Mouse (Mus musculus): Measurements from ENCODE around the gene Gm1043.

Gene Gm1043

DNA sequence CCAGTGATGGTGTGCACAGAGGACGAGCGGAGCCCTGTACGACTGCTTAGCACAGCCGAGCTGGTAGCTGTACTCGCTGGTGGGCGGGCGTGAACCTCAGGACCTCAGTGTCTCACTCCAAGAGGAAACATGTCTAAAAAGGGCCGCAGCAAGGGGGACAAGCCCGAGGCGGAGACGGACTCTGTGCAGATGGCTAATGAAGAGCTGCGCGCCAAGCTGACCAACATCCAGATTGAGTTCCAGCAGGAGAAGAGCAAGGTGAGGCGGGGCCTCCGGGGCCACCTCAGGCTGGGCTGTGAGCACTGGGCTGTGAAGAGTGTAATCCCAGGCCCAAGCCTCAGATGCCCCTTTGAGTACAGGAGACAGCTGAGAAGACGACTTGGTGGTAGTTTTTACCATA, at the start of gene Gm1043:
Gene Gm1043, plus strand, starts transcription at position 130 of the 400 bp plus-strand sequence.
- DNase-seq (ENCODE audit: low spot score), result no peak

DNA sequence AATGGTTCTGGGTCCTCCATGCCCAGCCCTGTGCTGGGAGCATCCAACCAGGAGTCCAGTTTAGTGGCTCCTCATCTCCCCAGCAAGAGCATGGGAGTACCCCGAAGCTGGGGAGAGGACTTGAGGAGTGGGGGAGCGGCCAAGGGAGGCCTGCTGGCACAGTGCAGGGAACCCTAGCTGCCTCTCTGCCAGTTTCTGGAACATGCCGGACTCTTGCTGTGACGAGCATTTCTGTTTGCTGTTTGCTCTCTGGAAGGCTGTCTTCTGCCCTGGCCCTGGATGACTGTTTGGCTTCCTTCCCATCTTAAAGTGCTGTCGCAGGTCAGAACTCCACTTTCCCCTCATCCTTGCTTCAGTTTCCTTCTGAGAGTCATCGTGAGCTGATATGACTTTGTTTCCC, 49.3 kb upstream of the Gm1043 start:
- no peak for DNase-seq (ENCODE audit: low spot score)

DNA sequence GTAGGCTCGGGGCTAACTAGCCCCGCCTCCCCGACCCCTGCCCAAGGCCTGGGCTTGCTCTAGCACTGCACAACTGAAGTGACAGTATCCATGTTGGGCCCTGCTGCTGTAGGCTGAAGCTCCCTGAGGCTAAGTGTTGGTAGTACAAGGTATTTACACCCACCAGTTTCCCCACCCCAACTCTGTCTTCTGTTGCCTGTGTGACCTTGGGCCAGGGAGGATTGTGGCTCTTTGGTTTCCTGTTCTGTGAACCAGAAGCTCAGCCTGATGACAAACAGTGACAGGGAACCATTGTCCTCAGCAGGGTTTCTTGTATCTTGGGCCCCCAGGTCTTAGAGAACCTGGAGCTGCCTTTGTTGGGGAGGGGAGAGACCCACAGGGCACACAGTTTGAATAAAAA, 48.3 kb upstream of the Gm1043 start:
- DNase-seq (ENCODE audit: low spot score), result no peak

DNA sequence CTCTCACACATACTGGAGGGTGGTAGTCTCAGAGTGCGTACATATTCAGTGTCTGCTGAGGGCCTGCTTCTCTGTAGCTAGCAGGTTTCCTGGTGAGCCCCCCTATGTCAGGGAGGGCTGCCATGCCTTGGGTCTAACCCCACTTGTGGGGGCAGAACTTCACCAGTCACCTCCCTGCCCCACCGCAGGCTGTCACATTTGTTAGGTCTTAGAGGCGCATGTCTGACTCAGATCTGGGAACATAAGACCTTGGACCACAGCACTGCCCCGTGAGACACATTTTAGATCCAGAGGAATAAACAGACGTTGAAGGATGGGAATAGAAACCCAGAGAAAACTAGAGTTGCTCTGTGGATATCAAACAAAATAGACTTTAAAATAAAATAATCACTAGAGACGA, 45.3 kb upstream of the Gm1043 start:
- DNase-seq (ENCODE audit: low spot score), result no peak

DNA sequence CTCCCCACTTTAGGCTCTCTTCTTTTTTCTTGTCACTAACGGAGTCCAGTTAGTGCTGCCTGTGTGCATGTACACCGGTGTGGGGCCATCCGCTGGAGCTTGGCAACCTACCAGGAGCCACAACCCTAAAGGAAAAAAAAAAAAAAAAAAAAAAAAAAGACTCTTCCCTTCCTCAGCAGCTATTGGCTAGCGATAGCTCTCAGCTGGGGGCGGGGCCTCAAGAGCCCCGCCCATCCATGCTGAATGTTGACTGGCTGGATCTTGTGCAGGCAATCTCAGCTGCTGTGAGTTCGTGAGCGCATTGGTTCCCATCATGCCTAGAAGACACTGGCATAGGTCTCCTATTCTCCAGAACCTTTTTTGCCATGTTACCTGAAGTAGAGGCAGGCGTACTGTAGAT, 44.5 kb upstream of the Gm1043 start:
- DNase-seq (ENCODE audit: low spot score), result no peak

DNA sequence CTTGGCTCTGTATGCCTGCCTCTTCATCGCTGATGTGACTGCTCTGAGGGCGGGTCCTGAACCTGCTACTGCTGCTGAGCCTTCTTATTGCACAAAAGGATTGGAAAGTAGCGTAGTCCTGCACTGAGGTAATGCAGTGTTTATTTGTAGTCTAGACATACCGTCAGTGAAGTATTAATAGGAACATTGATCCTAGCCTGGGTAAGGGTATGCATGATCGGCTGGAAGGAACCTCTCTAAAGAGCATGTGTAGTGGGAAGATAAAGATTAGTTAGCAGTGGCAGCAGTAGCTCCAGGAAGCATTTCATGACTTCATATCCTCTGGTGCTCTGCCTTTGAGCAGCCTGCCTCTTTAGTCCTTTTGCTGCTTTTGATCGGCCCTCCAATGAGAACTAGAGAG, 43.5 kb upstream of the Gm1043 start:
- DNase-seq (ENCODE audit: low spot score), result no peak

DNA sequence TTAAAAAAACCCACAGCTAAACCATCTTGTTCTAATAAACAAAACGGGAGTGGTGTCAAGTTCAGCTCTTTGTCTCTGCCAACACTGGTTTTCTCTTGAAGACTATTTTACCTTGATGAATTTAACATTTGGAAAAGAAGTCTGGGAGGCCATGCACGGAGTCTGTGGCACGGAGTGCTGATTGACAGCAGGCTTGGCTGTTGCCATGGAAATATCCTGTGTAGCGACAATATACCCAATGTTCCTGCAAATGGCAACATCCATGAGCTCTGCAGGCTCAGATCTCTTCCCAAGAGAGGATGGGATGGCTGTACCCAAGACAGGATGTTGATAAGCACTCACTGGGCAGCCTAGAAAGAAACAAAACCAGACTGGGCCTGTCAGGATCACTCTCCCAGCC, 42.2 kb upstream of the Gm1043 start:
- DNase-seq (ENCODE audit: low spot score), result no peak

DNA sequence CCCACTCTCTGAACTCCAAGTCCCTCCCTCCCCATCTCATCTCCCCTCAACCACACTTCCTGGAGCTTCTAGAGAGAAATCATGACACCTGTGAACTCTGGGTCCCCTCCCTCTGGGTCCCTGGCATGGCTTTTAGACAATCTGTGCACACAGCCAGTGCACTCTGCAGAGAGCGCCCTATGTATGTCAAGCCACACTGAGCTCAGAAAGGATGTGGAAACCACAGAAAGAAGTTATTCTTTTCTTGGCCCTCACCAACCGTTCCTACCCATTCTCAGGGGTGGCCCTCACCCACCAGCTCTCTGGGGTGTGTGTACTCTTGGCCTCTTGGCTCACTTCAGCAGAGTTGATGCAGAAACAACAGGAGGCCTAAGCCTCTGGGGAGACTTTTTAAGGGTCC, 40.4 kb upstream of the Gm1043 start:
- no peak for DNase-seq (ENCODE audit: low spot score)

DNA sequence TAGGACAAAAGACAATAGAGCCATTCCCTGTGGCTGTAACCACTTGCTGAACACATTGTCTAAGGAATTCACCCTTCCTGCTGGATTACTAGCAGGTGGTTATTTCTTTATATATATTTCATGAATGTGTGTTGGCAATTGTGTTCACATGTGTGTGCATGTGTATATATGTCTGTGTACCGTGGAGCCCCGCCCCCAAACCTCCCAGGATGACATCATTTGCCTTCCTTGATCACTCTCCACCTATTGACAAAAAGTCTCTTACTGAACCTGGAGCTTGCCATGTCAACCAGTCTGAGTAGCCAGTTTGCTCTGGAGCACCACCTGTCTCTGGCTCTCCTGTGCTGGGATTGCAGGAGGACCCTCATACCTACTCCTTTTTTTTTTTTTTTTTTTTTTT, 39.6 kb upstream of the Gm1043 start:
- no peak for DNase-seq (ENCODE audit: low spot score)

DNA sequence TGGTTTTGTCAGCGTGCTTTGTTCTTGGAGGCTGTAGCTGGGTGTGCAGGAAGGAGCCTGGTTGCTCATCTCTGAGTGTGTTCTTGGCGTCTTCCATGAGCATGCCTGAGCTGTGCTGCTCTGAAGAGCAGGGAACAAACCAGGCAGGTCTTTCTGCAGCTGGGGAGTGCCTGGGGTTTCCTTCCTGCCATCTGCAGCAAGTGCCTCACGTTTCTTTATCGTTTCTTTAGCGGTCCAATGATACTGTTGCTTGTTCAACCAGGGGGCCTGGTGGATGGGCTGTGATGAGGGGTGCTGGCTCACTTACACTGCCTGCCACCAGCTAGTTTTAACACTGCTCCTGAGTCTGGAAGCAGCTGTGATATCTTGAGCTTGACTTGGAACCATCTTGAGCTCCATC, 38.4 kb upstream of the Gm1043 start:
- DNase-seq (ENCODE audit: low spot score), result no peak

DNA sequence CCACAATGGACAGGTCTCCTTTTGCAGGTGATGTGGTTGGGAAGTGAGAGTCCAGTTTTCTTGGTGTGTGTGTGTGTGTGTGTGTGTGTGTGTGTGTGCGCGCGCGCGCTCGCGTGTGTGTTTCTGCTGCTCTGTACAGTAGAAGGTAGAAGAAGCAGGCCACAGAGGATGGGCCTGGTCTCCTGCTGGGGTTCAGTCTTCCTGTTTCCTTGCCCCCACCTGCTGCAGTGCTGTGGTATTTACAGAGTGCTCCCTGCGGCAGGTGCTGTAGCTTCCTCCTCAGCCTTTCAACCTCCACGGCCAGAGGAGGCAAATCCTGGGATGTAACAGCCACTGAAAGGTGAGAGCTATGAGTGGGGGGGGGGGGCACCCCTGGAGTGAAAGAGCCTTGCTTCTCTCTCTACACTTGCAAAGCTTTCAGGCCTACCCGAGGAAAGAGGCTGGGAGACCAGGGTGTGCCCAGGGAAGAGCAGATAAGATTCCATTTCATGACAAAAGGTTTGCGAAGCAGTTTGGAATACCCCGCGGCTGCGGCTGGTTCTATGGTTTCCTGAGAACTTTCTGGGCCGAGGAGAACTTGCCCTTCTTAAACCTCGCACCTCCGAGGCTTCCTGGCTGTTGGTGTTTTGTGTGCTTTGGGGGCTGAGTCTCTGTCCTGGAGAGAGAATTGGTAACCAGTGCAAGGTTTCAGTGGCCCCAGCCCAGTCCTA, 37.8 kb upstream of the Gm1043 start:
- DNase-seq (ENCODE audit: low spot score), result no peak

DNA sequence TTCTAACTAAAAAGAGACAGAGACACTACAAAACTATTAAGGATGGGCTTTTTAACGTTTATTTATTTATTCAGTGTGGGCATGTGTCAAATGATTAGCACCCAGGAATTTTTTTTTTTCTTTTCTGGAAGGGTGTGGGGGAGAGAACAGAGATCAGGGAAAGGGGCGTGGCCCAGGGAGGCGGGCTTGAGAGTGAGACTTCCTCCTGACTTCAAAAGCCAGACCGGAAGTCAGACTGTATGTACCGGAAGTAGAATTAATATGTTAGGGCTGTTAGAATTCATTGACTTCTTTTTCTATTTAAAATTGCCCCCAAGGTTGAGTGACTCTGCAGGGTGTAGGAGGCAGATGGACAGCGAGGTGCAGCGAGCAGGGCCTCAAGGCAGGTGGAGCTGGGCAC, 37.2 kb upstream of the Gm1043 start:
- DNase-seq (ENCODE audit: low spot score), result no peak

DNA sequence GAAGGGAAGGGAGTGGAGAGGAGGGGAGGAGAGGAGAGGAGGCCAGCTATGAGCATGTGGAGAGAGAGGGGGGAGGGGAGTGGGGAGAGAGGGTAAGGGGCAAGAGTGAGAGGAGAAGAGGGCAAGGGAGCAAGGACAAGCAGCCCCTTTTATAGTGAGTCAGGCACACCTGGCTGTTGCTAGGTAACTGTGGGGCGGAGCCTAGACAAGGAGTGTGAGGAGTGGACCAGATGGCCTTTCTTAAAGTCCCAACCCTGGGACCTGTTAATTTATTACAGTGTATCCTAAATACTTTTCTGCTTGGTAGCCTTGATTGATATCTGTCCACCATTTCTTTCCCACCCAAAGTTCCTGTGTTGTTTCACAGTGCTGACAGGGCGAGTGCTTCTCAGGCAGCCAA, 36.1 kb upstream of the Gm1043 start:
- no peak for DNase-seq (ENCODE audit: low spot score)

DNA sequence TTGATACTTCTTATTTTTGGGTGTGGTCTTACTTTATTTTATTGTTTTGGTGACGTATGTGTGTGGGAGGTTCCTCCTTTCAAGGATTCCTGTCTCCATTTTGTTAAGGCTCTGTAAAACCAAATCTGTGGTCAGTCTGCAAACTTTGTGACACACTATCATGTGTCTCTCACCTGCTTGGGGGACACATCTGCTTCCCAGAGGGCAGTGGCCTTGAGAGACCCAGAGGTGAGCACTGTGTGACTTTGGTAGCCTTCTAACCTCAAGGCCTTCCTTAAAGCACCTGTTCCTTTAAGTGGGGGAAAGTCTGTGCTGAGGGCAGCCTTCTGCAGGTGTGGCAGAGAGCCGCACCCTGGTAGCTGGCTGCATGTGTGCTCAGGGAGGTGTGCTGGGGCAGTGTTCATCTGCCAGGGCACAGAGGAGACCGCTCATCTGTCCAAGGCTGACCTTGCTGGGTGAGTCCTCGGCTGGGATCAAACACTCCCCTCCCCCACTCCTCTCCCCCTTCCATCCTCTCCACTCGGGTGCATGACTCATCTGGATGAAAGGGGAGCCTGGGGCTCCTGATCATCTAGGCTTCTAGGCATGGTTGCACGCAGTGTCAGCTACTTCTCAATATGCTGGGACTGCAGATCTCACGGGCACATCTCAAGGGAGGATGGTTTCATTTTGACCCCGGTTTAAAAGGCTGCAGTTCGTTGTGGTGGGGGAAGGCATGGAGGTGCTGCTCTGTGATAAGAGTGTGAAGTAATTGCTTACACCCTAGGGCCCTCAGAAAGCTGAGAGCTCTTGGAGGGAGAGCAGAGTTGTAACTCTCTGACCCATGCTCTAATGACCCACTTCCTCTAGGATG, 34.4 kb upstream of the Gm1043 start:
- DNase-seq (ENCODE audit: low spot score), result peak; percentile 17

DNA sequence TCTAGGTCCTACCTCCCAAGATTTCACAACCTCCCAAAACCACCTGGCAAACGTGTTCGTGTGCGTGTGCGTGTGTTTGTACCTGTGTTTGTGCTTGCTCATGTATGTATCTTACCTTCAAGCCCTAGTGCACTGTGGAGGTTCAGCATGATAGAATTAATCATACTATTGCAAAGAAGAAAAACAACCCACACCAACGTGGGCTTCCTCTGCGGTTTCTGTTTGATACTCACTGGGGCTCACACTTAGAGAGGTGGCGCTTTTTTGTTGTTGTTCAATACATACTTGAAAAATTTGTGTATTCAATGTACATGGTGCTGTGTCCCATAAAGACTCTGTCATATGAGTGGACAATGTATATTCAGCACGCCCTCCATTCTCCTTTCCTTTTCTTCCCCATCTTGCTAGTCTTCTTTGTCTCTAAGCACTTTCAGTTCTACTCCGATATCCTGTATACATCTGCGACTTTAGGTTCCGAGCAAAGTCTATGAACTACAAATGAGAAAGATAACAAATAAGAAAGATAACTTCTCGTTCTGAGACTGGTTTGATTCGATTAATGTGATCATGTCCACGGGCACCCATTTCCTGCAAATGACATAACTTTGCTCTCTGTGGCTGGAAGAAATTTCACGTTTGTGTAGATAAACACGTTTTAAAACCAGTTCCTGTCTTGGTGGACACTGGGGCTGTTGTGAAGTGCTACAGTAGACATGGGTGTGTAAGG, 33.6 kb upstream of the Gm1043 start:
- no peak for DNase-seq (ENCODE audit: low spot score)

DNA sequence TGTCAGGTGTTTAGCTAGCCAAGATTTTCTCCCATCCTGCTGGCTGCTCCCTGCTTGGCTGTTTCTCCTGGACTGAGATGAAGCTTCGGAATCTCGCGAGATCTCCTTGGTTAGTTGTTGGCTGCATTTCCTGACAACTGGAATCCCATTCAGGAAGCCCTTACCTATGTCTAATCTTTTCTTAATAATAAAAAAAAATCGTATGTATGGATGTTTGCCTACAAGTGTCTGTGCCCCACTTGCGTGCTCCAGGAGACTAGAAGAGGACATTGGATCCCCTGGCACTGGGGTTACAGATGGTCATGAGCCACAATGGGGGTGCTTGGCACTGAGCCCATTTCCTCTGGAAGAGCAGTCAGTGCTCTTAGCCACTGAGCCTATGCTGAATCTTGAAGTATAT, 32.3 kb upstream of the Gm1043 start:
- DNase-seq (ENCODE audit: low spot score), result no peak

DNA sequence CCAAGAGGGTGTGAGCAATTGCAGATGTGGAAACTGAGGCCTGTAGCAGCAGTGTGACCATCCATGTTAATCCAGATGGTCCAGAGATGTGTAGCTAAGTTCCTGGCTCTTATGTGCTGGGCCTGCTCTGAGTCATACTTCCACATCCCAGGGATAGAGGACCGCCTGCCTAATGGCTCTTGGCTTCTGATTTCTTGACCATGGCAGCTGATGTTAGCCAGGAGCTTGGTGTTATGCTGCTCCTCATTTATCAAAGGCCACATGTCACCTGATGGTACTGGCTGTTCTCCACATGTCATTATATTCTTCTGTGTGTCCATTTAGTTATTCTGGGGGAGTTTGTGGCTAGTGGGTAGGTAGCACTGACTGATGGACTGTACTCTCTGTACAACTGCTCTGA, 29.4 kb upstream of the Gm1043 start:
- no peak for DNase-seq (ENCODE audit: low spot score)

DNA sequence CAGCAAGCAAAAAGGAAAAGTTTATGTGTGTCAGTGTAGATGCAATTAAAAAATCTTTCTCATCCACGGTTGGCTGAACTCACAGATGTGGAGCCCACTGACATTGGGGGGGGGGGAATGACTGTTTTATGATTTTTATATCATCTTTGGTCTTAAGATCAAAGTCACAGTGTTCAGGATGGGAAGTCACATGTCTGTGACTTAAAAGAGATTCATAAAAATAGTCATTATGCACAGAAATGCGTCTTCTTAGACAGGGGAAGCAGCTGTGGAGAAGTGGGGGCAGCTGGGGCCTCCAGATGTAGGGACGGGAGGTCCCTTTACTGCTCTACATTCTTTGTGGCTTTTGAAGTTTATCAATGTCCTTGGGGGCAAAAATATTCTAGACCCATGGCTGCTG, 28.7 kb upstream of the Gm1043 start:
- no peak for DNase-seq (ENCODE audit: low spot score)

DNA sequence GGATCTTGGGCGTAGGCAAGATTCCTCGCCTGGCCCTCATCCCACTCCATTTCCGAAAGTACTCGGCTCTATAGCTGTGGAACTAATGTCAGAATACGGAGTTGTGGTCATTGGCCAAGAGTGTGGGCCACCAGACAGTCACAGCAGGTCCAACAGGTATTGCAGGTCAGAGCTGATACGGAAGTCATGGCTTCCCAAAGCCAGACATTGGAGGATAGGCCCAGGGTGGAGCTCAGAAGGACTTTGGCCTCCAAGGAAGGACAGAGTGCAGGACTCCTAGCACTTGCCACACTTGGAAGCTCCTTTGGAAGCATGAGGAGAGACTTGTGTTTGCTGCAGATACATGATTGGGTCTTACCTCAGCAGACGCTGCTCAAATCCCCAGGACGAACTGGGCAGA, 23.6 kb upstream of the Gm1043 start:
- no peak for DNase-seq (ENCODE audit: low spot score)

DNA sequence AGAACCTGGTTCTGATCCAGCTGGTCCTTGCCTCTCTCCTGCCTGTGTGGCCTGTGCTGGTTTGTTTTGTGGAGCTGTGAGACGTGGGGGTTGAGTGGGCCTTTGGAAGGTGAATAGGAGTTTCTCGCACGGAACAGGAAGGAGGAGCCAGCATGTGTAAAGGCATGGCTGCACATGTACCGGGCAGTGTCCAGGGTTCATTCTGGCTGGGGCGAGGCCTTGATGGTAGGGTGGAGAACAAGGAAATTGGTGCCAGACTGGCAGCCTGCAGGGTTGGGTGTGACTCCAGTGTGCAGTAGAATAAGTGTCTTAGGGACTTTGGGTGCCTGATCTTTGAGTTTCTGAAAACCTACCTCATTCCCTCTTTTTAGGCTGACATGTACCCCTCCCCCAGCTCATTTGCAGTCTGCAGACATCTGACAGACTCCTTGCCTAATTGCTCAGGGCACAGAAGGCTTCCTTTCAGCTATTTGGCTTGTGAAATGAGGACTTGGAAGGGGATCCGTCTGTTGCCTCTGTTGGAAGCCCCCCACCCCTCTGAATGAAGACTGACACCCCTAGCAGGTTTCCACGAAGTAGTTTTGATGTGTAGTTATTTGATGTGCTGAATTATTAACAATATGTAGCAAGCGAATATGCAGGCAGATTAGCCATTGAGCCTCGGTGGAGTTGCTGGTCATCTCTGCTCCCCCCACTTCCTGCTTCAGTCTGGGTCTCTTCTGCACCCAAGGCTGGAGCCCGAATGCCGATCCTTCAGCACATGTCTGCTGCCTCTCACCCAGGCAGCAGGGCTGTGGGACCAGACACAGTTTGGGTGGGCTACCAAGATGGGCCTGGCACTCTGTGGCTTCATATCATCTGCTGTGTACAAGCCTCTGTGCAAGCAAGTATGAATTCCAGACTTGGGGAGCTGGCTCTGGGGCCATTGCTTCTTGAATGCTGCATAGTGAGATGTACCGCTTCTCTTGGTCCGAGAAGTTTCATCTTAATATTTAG, 20.4 kb upstream of the Gm1043 start:
- DNase-seq (ENCODE audit: low spot score), result no peak

DNA sequence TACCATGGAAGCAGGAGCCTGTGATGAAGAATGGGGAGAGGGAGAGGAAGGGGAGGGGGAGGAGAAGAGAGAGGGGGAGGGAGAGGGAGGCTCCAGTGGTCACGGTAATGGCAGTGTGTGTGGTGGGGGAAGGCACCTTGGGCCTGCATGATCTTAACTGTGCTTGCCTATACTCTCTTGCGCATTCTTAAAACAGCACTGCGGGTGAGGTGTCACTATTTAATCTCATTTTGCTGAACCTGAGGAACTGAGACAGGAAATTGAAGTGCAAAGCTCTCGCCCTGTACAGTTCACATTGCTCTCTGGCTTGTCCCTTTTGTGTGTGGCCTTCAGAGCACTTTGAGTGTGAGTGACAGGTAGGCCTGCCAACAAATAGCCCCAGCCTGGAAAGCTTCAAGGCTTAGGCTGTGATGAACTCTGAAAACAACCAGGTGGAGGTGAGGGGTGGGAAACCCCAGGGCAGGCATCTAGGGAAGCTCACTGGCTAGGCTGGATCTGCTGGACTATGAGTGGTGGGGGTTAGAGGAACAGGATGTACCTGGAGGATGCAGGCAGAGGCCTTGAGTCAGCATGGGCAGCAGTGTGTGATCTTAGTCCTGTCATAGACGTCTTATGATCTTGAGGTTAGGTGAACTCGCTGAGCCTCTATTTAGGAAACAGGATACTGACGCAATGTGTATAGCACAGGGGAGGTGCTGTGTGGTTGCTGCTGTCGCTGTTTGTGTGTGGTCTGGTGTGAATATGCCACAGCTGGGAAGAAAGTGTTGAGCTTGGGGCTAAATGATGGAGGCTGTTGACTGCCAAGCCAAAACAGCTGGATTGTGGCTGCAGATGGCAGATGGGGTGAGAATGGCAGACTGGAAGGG, 18.2 kb upstream of the Gm1043 start:
- no peak for DNase-seq (ENCODE audit: low spot score)
